Mouse (Mus musculus): ENCODE data around the gene Mtfmt. TPM values are rescaled to one million over a fixed set of nuclear protein-coding genes. Genes with fewer than 3 reads are reported as not detected.
A peak's percentile ranks its signal among the peaks of the same experiment; 100 is the strongest.

Mtfmt gene
- polyA plus RNA-seq, 1 experiment from 2014 or later = 19.4 TPM

GRCm38 (mm10) chr9:65447951-65448350 is 12.4 kb downstream of the Mtfmt start:
- TF ChIP-seq CTCF (IDR thresholded peaks at IDR 0.05; ENCODE audit: low read depth) = no peak
- no peak overlapping the region for H3K27ac ChIP-seq (ENCODE audit: low read depth)
- no peak overlapping the region for H3K9ac ChIP-seq
- H3K36me3 ChIP-seq (ENCODE audit: insufficient read depth) = peaks cover 76% of the 10 kb centered on the region
- no peak for ATAC-seq (ENCODE audit: insufficient read depth)
- no peaks in the 10 kb centered on the region for H3K9me3 ChIP-seq (ENCODE audit: low read depth, low read length)
- 83% methylated on average over 6 of the region's 6 CpGs for WGBS
- H3K4me1 ChIP-seq (ENCODE audit: insufficient read depth) = no peaks in the 10 kb centered on the region
- no peak overlapping the region for H3K4me3 ChIP-seq (ENCODE audit: low read depth, low read length)
- H3K4me2 ChIP-seq = no peak overlapping the region
- no peaks in the 10 kb centered on the region for H3K27me3 ChIP-seq (ENCODE audit: insufficient read depth, low read length)
- DNase-seq = no peak

- Histone ChIP-seq H3K27ac (ENCODE audit: low read depth) (no peak overlapping the region), H3K27me3 (ENCODE audit: insufficient read depth, low read length) (no peaks in the 10 kb centered on the region), H3K9ac (no peak overlapping the region), H3K9me3 (ENCODE audit: low read depth, low read length) (no peaks in the 10 kb centered on the region), H3K4me1 (ENCODE audit: insufficient read depth) (peaks cover 8% of the 10 kb centered on the region; the same call in 1 of the 2 replicates), H3K36me3 (ENCODE audit: insufficient read depth) (no peaks in the 10 kb centered on the region), H3K4me3 (ENCODE audit: low read depth, low read length) (no peak overlapping the region), H3K4me2 (no peak overlapping the region)
- 69% methylated on average over 2 of the region's 2 CpGs for WGBS
- no peak for DNase-seq
- TF ChIP-seq CTCF (IDR thresholded peaks at IDR 0.05; ENCODE audit: low read depth) = no peak
- ATAC-seq (ENCODE audit: insufficient read depth) = no peak
Measured at GRCm38 (mm10) chr9:65458975-65459374, 23.4 kb downstream of the Mtfmt start.

GRCm38 (mm10) chr9:65460198-65460597 is 24.6 kb downstream of the Mtfmt start:
- TF ChIP-seq CTCF (IDR thresholded peaks at IDR 0.05; ENCODE audit: low read depth) = no peak
- H3K36me3 ChIP-seq (ENCODE audit: insufficient read depth) = 0 out of 2 replicates have a peak, but pooled peaks cover 2% of the 10 kb centered on the region
- peak overlapping the region; percentile 80; the same call in 1 of the 2 replicates for H3K27ac ChIP-seq (ENCODE audit: low read depth)
- peak overlapping the region; percentile 73 for H3K4me2 ChIP-seq
- WGBS = 56% methylated on average over 3 of the region's 3 CpGs
- H3K27me3 ChIP-seq (ENCODE audit: insufficient read depth, low read length) = no peaks in the 10 kb centered on the region
- no peak overlapping the region for H3K9ac ChIP-seq
- H3K9me3 ChIP-seq (ENCODE audit: low read depth, low read length) = no peaks in the 10 kb centered on the region
- peak; percentile 7; the same call in 1 of the 2 replicates for ATAC-seq (ENCODE audit: insufficient read depth)
- H3K4me3 ChIP-seq (ENCODE audit: low read depth, low read length) = peak overlapping the region; percentile 87
- peaks cover 8% of the 10 kb centered on the region; the same call in 1 of the 2 replicates for H3K4me1 ChIP-seq (ENCODE audit: insufficient read depth)
- no peak for DNase-seq

DNA sequence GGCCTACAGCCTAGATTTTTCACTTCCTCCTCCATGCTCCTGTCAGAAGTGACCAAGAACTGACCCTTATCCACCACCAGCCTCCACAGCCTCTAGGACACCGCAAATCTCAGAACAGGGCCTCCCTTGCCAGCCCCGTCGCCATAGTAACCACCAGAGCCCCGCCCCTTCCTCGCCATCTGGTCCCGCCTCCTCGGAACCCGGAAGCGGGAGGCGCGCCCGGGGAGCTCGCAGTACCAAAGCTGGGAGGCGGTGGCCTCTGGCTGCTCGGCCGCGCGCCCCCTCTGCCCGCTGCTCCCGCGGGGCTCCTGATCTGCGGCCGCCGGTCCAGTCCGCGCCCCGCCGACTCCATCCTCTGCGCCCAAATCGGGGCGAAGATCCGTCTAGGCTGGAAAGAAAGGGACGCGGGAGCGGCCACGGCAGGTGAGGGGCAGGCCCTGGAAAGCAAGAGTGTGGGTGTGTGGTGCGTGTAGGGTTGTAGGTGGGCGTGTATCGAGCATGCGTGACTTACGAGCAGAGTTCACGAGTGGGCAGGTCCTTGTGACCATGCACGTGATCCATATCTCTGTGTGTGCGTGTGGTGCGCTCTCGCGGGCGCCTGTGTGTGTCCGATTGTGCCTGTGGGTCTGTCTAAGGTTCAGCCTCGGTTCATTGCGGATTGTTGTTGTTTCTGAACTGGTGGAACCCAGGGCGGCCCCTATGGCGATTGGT is 25.3 kb downstream of the Mtfmt start, which contains the start of gene Spg21:
Gene Spg21, plus strand, starts transcription at position 216 of the 711 bp plus-strand sequence.
- Histone ChIP-seq H3K4me2 (peak within 1 kb of the TSS; percentile 73), H3K27me3 (ENCODE audit: insufficient read depth, low read length) (no peaks in the 10 kb centered on the region), H3K9me3 (ENCODE audit: low read depth, low read length) (no peaks in the 10 kb centered on the region), H3K27ac (ENCODE audit: low read depth) (peak within 1 kb of the TSS; percentile 80), H3K36me3 (ENCODE audit: insufficient read depth) (peaks cover 7% of the 10 kb centered on the region), H3K4me3 (ENCODE audit: low read depth, low read length) (peak within 1 kb of the TSS; percentile 87), H3K9ac (peak within 1 kb of the TSS; percentile 77), H3K4me1 (ENCODE audit: insufficient read depth) (peaks cover 8% of the 10 kb centered on the region; the same call in 1 of the 2 replicates)
- peak; percentile 96 for ATAC-seq (ENCODE audit: insufficient read depth)
- under 1% methylated on average over 53 of the region's 53 CpGs for WGBS
- TF ChIP-seq CTCF (IDR thresholded peaks at IDR 0.05; ENCODE audit: low read depth) = no peak
- DNase-seq = peak; percentile 97

DNA sequence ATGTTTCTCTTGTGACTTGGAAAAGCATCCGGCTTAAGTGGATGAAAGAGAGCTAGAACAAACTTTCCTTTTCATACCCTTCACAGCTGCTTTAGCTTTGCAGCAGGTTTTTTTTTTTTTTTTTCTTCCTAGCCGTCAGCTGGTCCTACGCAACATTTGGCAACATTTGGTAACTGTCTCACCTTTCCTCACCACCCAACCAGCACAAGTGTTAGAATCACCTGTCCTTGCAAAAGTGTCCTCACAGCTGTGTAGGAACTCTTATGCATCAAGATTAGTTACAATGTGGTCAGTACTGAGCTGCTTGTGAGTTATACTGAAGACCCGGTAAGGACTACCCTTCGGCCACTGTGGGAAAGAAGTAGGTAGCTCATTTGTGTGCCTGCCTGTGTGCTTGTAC is 27.0 kb downstream of the Mtfmt start:
- peaks cover 10% of the 10 kb centered on the region for H3K36me3 ChIP-seq (ENCODE audit: insufficient read depth)
- no peaks in the 10 kb centered on the region for H3K9me3 ChIP-seq (ENCODE audit: low read depth, low read length)
- H3K27me3 ChIP-seq (ENCODE audit: insufficient read depth, low read length) = no peaks in the 10 kb centered on the region
- no peak overlapping the region for H3K9ac ChIP-seq
- DNase-seq = peak; percentile 44
- peaks cover 8% of the 10 kb centered on the region; the same call in 1 of the 2 replicates for H3K4me1 ChIP-seq (ENCODE audit: insufficient read depth)
- 50% methylated on average over 5 of the region's 5 CpGs for WGBS
- no peak overlapping the region for H3K4me3 ChIP-seq (ENCODE audit: low read depth, low read length)
- TF ChIP-seq CTCF (IDR thresholded peaks at IDR 0.05; ENCODE audit: low read depth) = no peak
- ATAC-seq (ENCODE audit: insufficient read depth) = no peak
- peak overlapping the region; percentile 73 for H3K4me2 ChIP-seq
- no peak overlapping the region for H3K27ac ChIP-seq (ENCODE audit: low read depth)

GRCm38 (mm10) chr9:65464161-65464560 is 28.6 kb downstream of the Mtfmt start:
- Histone ChIP-seq H3K36me3 (ENCODE audit: insufficient read depth) (peaks cover 13% of the 10 kb centered on the region), H3K4me1 (ENCODE audit: insufficient read depth) (peaks cover 8% of the 10 kb centered on the region; the same call in 1 of the 2 replicates), H3K4me2 (no peak overlapping the region), H3K27me3 (ENCODE audit: insufficient read depth, low read length) (no peaks in the 10 kb centered on the region), H3K4me3 (ENCODE audit: low read depth, low read length) (no peak overlapping the region), H3K27ac (ENCODE audit: low read depth) (no peak overlapping the region), H3K9me3 (ENCODE audit: low read depth, low read length) (no peaks in the 10 kb centered on the region), H3K9ac (no peak overlapping the region)
- 90% methylated on average over 6 of the region's 6 CpGs for WGBS
- DNase-seq = peak; percentile 6
- no peak for ATAC-seq (ENCODE audit: insufficient read depth)
- no peak for TF ChIP-seq CTCF (IDR thresholded peaks at IDR 0.05; ENCODE audit: low read depth)

DNA sequence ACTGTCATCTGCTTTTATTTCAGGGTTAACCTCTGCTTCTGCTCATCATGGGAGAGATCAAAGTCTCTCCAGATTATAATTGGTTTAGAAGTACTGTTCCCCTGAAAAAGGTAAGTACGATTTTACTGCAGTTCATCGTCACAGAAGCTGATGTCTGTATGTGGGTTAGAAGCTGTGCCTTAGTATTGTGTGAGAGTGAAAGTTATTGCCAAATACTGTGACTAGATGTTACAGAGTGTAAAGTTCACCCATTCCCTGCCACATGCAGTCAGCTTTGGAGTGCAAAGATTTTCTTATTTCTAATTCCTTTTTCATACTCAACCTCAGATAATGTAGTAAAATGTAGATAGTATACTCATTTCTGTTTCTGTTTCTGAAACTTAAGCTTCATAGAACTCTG is 29.7 kb downstream of the Mtfmt start:
- no peak overlapping the region for H3K27ac ChIP-seq (ENCODE audit: low read depth)
- no peaks in the 10 kb centered on the region for H3K27me3 ChIP-seq (ENCODE audit: insufficient read depth, low read length)
- no peak for TF ChIP-seq CTCF (IDR thresholded peaks at IDR 0.05; ENCODE audit: low read depth)
- DNase-seq (no peak), ATAC-seq (ENCODE audit: insufficient read depth) (no peak)
- no peaks in the 10 kb centered on the region for H3K9me3 ChIP-seq (ENCODE audit: low read depth, low read length)
- peaks cover 22% of the 10 kb centered on the region for H3K36me3 ChIP-seq (ENCODE audit: insufficient read depth)
- H3K4me1 ChIP-seq (ENCODE audit: insufficient read depth) = peaks cover 6% of the 10 kb centered on the region; the same call in 1 of the 2 replicates
- no peak overlapping the region for H3K4me2 ChIP-seq
- WGBS = 96% methylated on average over 2 of the region's 2 CpGs
- H3K9ac ChIP-seq = no peak overlapping the region
- no peak overlapping the region for H3K4me3 ChIP-seq (ENCODE audit: low read depth, low read length)

All from lung, embryonic 14.5 days (tissue).